Mouse (Mus musculus) c-Kit-negative CD71-positive TER-119-positive erythroid progenitor cells, embryonic 14.5 days (primary cell): ENCODE data around the gene Slc12a5.
A peak's percentile ranks its signal among the peaks of the same experiment; 100 is the strongest.

Experiments
- DNase-seq: peaks from one replicate; pipeline ENCODE4 v3.0.0-alpha.2; 2013; ENCODE audit warnings: low read depth, low spot score

Gene Slc12a5

GRCm38 (mm10) chr2:164960716-164961441 lies at the start of gene Slc12a5:
TSS of gene Slc12a5 (plus strand) at chr2:164960802.
- no peak for DNase-seq

DNA sequence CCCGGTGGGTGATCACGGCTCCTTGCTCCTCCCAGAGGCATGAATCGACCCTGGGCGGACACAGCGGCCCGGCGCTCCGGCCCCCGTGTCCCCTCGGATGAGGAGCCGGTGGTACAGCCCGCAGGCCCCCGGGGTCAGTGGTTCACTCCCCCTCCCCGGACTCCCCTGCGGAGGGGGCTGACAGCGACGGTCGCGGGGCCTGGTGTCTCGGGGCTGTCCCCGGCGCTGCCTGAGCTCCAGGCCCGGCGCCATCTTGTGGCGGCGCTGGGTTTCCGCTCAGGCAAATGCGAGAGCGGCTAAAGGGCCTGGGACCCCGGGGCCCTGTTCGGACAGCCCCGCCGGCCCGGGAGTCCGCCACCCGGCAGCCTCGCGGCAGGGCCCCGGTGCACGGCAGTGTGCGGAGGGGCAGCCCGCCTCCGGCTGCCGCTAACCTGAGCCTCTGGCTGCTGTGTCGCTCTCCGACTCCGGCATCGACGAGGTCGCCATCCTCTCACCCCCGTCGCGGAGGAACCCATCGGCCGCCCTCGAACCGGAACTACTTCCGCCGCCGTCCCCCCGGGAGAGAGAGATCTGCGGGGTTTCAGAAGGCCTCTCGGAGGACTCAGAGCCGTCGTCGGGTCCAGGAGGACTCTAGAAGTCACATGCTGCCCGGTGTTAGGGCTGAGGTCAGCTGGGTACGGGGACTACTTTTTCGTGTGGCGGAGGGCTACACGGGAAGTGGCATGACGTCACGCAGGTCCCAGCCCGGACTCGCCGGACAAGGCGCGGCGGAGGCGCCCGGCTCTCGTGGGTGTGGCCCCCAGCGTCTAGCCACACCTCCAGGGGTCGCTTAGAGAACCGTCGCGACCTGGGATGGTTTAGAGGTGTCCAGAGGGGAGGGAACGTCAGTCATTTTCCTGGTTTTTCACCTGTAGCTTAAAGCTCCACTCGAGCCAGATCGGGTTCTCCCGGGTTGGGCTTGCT lies 49.2 kb upstream of the Slc12a5 start, which contains the start of gene Zfp335:
Gene Zfp335 (minus strand): TSS at position 672 of the 963 bp plus-strand sequence.
- peak; percentile 87 for DNase-seq

DNA sequence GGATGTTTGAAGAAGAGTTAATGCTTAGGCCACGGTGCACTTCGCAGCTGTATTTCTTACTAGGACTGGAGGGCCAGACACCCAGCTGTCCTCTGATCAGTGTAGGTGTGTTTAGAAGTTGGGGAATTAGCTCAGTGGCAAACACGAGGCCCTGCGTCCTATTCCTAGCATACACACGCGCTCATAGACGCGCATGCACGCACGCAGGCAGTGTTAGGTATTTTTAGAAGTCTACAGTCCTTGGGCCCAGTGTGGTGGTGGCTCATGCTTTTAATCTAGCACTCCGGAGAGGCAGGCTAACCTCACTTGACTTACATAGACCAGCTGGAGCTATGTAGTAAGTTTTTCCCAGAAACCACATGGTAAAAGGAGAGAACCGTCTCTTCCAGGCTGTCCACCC lies 48.5 kb upstream of the Slc12a5 start:
- no peak for DNase-seq

GRCm38 (mm10) chr2:164912749-164913427 lies 47.7 kb upstream of the Slc12a5 start:
- DNase-seq: no peak

DNA sequence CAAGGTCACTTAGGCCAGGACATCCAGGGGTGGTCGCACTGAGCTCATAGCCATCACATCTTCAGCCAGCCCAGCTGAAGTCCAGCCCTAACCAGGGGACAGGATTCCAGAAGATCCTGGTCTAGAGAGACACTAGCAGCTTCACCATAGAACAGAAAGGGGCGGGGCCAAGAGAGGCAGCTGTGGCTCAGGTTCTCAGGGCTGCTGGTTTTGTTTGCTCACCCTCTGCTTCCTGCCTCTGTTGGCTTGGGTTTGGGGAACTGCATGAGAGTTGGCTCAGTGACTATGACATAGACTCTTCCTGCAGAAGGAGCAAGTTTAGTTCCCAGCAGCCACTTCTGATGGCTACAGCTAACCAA lies 47.2 kb upstream of the Slc12a5 start:
- peak; percentile 16 for DNase-seq

GRCm38 (mm10) chr2:164916820-164917219 lies 43.8 kb upstream of the Slc12a5 start:
- DNase-seq: no peak

GRCm38 (mm10) chr2:164917371-164917770 lies 43.2 kb upstream of the Slc12a5 start:
- DNase-seq: no peak

DNA sequence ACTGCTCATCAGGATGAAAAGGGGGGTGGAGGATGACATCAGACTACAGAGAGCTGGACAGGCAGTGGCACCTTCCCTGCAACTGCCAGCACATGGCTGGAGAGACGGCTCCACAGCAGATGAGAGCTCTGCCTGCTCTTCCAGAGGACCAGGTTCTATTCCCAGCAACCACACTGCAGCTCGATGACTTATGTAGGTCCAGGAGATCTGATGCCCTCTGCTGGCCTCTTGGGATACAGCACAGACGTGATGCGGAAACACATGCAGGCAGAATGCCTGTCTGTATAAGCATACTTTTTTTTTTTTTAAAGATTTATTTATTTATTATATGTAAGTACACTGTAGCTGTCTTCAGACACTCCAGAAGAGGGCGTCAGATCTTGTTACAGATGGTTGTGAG lies 42.3 kb upstream of the Slc12a5 start:
- DNase-seq: peak; percentile 22

DNA sequence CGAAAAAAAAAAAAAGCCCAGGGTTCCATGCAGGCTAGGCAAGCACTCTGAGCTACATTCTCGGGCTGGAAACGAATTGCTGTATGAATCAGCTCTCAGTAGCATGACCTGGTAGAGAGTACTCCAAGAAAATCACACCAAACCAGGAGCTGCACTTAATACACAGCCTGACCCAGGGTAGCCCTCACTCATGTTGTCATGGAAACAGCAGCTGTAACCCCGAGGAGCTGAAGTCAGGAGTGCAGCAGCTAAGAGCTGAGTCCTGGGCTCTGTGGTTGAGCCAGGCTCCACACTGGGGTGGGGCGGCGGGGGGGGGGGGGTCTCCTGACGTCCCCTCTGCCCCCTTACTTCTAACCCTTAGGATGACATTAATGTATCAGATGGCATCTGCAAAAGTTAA lies 38.6 kb upstream of the Slc12a5 start:
- no peak for DNase-seq

DNA sequence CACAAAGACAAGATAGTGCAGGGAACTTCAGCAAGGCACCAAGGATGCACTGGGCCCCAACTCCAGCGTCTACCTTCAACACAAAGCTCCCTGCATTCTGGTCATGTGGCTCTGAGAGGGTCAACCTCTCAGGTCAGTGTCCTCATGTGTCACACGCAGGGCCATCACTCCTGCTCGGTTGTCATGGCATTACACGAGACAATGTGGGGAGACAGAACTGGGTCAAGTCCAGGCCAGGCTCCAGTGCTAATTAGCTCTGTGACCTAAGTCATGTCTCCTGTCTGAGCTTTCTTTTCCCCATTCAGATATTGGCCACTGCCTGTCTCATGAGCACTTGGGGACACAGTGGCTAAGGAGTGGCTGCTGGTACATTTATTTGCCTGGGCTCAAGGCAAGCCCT lies 37.3 kb upstream of the Slc12a5 start:
- no peak for DNase-seq

GRCm38 (mm10) chr2:164924100-164924857 lies 36.3 kb upstream of the Slc12a5 start:
- no peak for DNase-seq

- DNase-seq: no peak
Observed at GRCm38 (mm10) chr2:164930706-164931581, 29.7 kb upstream of the Slc12a5 start.

DNA sequence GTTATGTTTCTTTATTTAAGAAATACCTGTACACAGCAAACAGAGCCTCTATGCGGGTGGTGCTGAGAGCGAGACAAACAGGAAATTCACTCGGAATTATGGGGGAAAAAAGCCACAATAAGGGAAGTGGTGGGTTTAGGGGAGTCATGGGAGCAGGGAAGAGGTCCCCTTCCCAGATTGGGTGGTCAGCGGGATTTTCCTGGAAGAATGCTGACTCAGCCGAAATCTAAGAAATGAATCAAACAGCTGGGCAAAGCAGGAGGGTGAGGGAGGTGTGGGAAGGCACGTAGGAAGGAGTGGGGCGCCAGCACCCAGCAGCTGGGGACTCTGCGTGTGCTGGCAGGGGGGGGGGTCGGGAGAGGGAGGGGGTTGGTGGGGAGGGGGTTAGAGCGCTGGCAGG lies 27.1 kb upstream of the Slc12a5 start:
- DNase-seq: no peak

GRCm38 (mm10) chr2:164935991-164936390 lies 24.6 kb upstream of the Slc12a5 start:
- DNase-seq: no peak

GRCm38 (mm10) chr2:164938146-164939091 lies 22.2 kb upstream of the Slc12a5 start:
- DNase-seq: no peak

DNA sequence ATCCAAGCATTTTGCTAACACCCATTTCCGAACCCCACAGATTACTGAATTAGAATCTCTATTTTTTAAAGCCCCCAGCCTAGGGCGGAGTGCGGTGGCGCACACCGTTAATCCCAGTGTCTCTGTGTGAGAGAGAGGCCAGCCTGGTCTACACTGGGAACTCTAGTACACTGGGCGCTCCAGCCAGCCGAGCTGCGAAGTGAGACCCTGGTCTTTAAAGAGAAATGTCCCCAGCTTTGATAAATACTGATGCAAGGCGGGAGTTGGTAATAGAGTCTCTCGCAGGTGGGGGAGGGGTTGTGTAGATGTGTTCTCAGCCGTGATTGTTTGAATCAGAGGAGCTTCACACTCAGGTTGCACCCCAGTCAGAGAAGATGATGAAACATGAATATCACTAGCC lies 21.5 kb upstream of the Slc12a5 start:
- no peak for DNase-seq

DNA sequence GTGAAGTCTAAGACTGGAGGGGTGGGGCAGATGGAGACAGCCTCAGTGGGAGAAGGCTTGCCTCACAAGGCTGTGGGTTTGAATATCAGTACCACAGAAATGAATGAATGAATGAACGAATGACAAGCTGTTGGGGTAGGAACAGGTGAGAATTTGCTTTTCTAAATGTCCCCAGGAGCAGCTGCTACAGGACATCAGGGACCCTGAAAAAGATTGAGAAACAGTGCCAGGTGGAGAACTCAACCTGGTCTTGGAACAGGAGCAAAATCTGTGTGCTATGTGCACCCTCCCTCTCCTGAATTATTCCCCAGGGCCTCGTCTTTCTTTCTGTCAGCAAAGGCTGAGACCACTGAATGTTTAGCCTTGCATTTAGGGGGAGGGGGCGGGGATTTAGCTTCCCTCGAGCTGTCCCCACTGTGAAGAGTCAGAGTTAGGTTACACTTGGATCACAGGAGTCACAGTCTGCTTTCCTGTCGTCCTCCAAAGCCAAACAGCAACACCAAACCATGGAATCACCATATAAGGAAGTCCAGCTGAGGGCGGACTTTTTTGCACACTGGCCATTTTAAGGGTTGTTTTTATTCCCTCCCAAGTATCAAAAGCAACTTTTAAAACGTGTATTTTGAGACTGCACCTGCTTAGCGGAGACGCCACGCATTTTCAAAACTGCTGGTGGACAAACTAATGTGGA lies 20.3 kb upstream of the Slc12a5 start, which contains the start of gene Mmp9:
Gene Mmp9 (plus strand): TSS at position 641 of the 691 bp plus-strand sequence.
- DNase-seq: no peak

DNA sequence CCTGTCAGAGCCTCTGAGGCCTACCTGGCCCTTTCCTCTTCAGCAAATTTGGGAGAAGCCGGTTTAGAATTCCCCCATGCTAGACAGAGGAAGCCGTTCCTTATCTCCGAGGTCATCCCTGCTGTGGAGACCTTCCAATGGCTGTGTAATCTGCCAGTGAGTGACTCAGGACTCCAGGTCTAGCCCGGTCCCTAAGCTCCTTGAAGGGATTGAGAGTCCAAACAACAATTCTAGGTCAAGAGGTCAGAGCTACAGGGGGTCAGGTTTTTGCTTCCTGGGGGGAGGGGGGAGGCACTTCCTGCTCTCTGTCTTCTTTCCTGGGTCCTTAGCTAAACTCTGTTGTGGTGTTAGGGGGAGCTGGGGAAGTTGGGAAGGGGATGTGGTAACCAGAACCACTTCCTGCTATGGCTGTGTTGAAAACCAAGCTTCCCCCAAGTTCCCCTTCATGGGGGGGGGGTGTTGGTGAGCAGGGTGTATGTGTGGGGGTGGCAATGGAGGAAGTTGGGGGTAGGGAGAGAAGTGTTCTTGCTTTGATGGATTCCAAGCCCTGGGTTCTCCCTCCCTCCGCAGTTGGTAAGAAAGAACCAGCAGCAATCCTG lies 17.8 kb upstream of the Slc12a5 start:
- DNase-seq: no peak
